Mouse (Mus musculus): ENCODE measurements around the gene Ifitm5. TPM values are rescaled to one million over a fixed set of nuclear protein-coding genes. Genes with fewer than 3 reads are reported as not detected.

Gene Ifitm5
- polyA plus RNA-seq, 2 experiments = 30.9 to 44.3 TPM

DNA sequence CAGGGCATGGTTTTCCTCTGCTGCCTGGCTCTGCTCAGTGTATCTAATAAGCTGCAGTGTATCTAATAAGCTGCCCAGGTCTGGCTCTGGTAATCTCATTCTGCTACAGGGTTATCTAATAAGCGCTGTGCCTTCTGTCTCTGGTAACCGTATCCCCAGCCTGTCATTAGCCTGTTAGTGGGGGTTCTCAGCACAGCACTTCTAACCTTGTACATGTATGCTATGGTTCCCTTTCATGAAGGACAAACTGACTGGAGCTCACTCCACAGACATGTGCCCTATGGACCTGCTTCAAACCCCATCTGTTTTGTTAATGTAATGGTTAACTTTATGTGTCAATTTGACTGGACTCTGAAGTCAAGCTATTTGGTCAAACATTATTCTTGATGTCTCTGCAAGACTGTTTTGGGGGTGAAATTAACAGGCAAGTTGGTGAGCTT, 44.4 kb downstream of the Ifitm5 start:
- Histone ChIP-seq H3K4me3 (replicated peaks; ENCODE audit: low read length) (no peak overlapping the region), H3K9me3 (ENCODE audit: control insufficient read depth, low read length) (no peaks in the 10 kb centered on the region), H3K4me2 (replicated peaks; ENCODE audit: low read depth, low read length, severe bottlenecking) (no peak overlapping the region), H3K4me1 (ENCODE audit: control insufficient read depth, insufficient read depth, low read length) (0 out of 2 replicates have a peak, but pooled peaks cover 3% of the 10 kb centered on the region), H3K9ac (ENCODE audit: low read depth, low read length, severe bottlenecking) (no peak overlapping the region), H3K27ac (replicated peaks; ENCODE audit: low read depth, low read length) (no peak overlapping the region), H3K27me3 (ENCODE audit: control insufficient read depth, insufficient read depth, low read length) (no peaks in the 10 kb centered on the region), H3K36me3 (ENCODE audit: control insufficient read depth, insufficient read depth, low read length) (no peaks in the 10 kb centered on the region)
- WGBS = 68% methylated on average over 2 of the region's 2 CpGs
- no peak for DNase-seq (ENCODE audit: low spot score)
- ATAC-seq (ENCODE audit: low FRiP score, low read depth) = no peak
- TF ChIP-seq POLR2A (IDR thresholded peaks at IDR 0.05; ENCODE audit: borderline replicate concordance, extremely low read depth, insufficient read depth, insufficient read length) = no peak

DNA sequence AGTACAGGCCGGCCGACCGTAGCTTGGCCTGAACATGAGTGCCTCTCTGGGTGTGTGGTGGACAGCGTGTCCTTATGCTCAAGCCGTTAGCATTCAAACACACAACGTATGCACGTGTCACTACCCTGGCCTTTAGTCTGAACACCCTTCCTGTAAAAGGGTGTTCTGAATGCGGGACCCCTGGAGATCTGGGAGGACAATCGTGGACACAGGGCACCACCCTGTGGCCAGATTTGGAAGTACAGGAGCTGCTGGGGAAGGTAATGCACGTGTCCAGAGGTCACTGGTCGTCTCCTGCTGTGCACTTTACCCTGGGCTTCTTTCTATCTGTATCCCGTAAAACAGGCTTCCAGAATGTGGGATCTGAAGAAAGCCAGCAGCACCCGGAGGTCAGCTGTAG, 46.9 kb downstream of the Ifitm5 start:
- H3K27ac ChIP-seq (replicated peaks; ENCODE audit: low read depth, low read length) = no peak overlapping the region
- H3K4me3 ChIP-seq (replicated peaks; ENCODE audit: low read length) = no peak overlapping the region
- no peaks in the 10 kb centered on the region for H3K9me3 ChIP-seq (ENCODE audit: control insufficient read depth, low read length)
- DNase-seq (ENCODE audit: low spot score) (peak; percentile 38), ATAC-seq (ENCODE audit: low FRiP score, low read depth) (peak; percentile 34; the same call in 1 of the 2 replicates)
- 24% methylated on average over 13 of the region's 13 CpGs for WGBS
- H3K27me3 ChIP-seq (ENCODE audit: control insufficient read depth, insufficient read depth, low read length) = no peaks in the 10 kb centered on the region
- peaks cover 13% of the 10 kb centered on the region for H3K36me3 ChIP-seq (ENCODE audit: control insufficient read depth, insufficient read depth, low read length)
- H3K9ac ChIP-seq (ENCODE audit: low read depth, low read length, severe bottlenecking) = 0 out of 2 replicates have a peak overlapping the region, but pooled peaks have one; percentile 32
- no peak overlapping the region for H3K4me2 ChIP-seq (replicated peaks; ENCODE audit: low read depth, low read length, severe bottlenecking)
- 0 out of 2 replicates have a peak, but pooled peaks cover under 1% of the 10 kb centered on the region for H3K4me1 ChIP-seq (ENCODE audit: control insufficient read depth, insufficient read depth, low read length)
- TF ChIP-seq POLR2A (IDR thresholded peaks at IDR 0.05; ENCODE audit: borderline replicate concordance, extremely low read depth, insufficient read depth, insufficient read length) = no peak

DNA sequence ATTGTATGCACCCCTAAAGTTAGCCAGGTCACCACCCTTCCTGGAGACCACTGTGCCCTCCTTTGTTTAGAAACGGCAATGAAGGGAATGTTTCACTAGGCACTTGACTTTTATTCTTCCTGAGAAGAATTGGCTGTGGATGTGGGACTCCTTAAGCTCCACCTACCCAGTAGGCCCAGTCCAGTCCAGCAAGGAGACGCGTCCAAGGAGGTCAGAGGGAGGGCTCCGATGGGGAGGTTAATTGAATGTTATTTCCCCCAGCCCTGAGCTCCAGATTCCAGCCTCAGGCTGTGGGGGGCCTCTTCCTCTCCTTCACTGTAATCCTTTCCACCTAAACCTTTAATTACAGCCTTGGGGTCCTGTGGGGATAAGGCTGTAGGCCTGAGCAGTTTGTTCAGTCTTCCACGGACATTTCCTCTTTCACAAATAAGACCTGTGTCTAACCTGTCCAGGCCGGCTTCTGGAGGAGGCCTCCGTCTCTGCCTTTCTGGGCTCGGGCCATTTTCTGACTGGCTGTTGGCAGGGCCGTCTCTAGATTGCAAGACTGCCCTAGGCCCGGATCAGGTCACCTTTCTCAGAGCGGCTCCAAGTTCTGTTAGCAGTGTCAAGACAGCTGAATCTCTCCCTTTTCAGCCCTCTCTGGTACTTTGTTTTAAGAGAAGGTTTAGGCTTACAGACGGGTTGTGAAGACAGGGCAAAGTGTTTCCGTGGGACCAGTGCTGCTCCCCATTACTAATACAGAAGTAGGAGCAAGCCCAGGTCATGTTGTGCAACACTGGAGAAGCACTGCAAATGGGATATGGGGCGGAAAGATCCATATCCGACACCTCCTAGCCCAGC, 47.8 kb downstream of the Ifitm5 start:
- Histone ChIP-seq H3K9ac (ENCODE audit: low read depth, low read length, severe bottlenecking) (no peak overlapping the region), H3K9me3 (ENCODE audit: control insufficient read depth, low read length) (no peaks in the 10 kb centered on the region), H3K4me2 (replicated peaks; ENCODE audit: low read depth, low read length, severe bottlenecking) (no peak overlapping the region), H3K4me1 (ENCODE audit: control insufficient read depth, insufficient read depth, low read length) (no peaks in the 10 kb centered on the region), H3K36me3 (ENCODE audit: control insufficient read depth, insufficient read depth, low read length) (peaks cover 23% of the 10 kb centered on the region), H3K27ac (replicated peaks; ENCODE audit: low read depth, low read length) (no peak overlapping the region), H3K4me3 (replicated peaks; ENCODE audit: low read length) (no peak overlapping the region), H3K27me3 (ENCODE audit: control insufficient read depth, insufficient read depth, low read length) (no peaks in the 10 kb centered on the region)
- no peak for ATAC-seq (ENCODE audit: low FRiP score, low read depth)
- no peak for TF ChIP-seq POLR2A (IDR thresholded peaks at IDR 0.05; ENCODE audit: borderline replicate concordance, extremely low read depth, insufficient read depth, insufficient read length)
- DNase-seq (ENCODE audit: low spot score) = no peak
- WGBS = 64% methylated on average over 15 of the region's 15 CpGs

DNA sequence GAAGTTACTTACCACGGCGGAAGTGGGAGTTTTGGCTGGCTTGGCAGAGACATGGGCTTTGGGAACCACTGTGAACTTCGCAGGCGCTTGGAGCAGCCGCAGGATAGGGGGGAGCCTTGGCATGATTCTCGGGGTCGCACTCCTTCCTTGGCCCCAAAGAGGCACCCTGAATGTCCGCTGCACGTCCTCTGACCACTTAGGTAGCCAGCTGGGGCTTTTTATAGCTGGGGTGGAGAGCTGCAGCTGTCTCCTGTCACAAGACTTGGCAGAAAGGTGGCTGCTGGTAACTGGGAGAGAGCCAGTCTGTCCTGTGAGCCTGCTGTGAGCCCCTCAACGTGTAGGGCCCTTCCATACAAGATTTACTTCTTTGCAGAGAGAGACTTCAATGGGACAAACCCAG, 49.9 kb downstream of the Ifitm5 start, which contains the start of gene Cox8b:
Cox8b (minus strand) TSS at position 227 of the 400 bp plus-strand sequence.
- Histone ChIP-seq H3K4me1 (ENCODE audit: control insufficient read depth, insufficient read depth, low read length) (no peaks in the 10 kb centered on the region), H3K9ac (ENCODE audit: low read depth, low read length, severe bottlenecking) (no peak within 1 kb of the TSS), H3K9me3 (ENCODE audit: control insufficient read depth, low read length) (no peaks in the 10 kb centered on the region), H3K4me2 (replicated peaks; ENCODE audit: low read depth, low read length, severe bottlenecking) (no peak within 1 kb of the TSS), H3K27ac (replicated peaks; ENCODE audit: low read depth, low read length) (no peak within 1 kb of the TSS), H3K36me3 (ENCODE audit: control insufficient read depth, insufficient read depth, low read length) (peaks cover 33% of the 10 kb centered on the region), H3K27me3 (ENCODE audit: control insufficient read depth, insufficient read depth, low read length) (no peaks in the 10 kb centered on the region), H3K4me3 (replicated peaks; ENCODE audit: low read length) (no peak within 1 kb of the TSS)
- DNase-seq (ENCODE audit: low spot score) = no peak
- ATAC-seq (ENCODE audit: low FRiP score, low read depth) = no peak
- WGBS = 69% methylated on average over 10 of the region's 10 CpGs
- no peak for TF ChIP-seq POLR2A (IDR thresholded peaks at IDR 0.05; ENCODE audit: borderline replicate concordance, extremely low read depth, insufficient read depth, insufficient read length)

DNA sequence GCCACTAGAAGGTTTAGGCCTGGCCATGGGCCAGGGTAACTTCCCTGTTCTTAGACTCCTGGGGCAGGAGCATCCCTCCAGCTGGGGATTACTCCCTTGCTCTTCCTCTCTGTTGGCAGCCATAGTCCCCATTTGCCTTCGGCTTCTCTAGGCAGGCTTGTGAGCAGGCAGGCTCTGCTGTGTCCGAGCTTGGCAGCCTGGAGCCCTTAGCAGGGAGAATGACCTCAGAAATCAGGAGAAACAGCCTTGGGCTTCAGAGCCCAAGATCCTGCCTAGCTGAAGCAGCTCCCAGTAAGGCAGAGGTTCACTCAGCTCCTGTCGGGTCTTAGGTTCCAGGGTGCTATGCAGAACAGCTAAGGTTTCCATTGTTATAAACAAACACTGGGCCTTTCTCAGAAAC, 51.0 kb downstream of the Ifitm5 start:
- no peak for TF ChIP-seq POLR2A (IDR thresholded peaks at IDR 0.05; ENCODE audit: borderline replicate concordance, extremely low read depth, insufficient read depth, insufficient read length)
- H3K4me3 ChIP-seq (replicated peaks; ENCODE audit: low read length) = no peak overlapping the region
- WGBS = 80% methylated on average over 3 of the region's 3 CpGs
- no peaks in the 10 kb centered on the region for H3K27me3 ChIP-seq (ENCODE audit: control insufficient read depth, insufficient read depth, low read length)
- H3K36me3 ChIP-seq (ENCODE audit: control insufficient read depth, insufficient read depth, low read length) = peaks cover 42% of the 10 kb centered on the region
- ATAC-seq (ENCODE audit: low FRiP score, low read depth) (no peak), DNase-seq (ENCODE audit: low spot score) (no peak)
- H3K4me1 ChIP-seq (ENCODE audit: control insufficient read depth, insufficient read depth, low read length) = no peaks in the 10 kb centered on the region
- no peaks in the 10 kb centered on the region for H3K9me3 ChIP-seq (ENCODE audit: control insufficient read depth, low read length)
- no peak overlapping the region for H3K27ac ChIP-seq (replicated peaks; ENCODE audit: low read depth, low read length)
- H3K4me2 ChIP-seq (replicated peaks; ENCODE audit: low read depth, low read length, severe bottlenecking) = no peak overlapping the region
- no peak overlapping the region for H3K9ac ChIP-seq (ENCODE audit: low read depth, low read length, severe bottlenecking)

Other genes starting within 250 kb of the Ifitm5 start
- gene Cyp2e1, start 186.6 kb downstream of the Ifitm5 start, polyA plus RNA-seq (2012; rRNA removed) = 0.05 and 0.12 TPM in 2 replicates
- not detected in 2 replicates for gene Cyp2e1, start 186.6 kb downstream of the Ifitm5 start, polyA plus RNA-seq (2014; fragmentation: Nextera tagmentation; extraction: Ambion mirVana)
- 0.39 and 0.55 TPM in 2 replicates for gene Syce1, start 162.4 kb downstream of the Ifitm5 start, polyA plus RNA-seq (2012; rRNA removed)
- 0.54 and 0.66 TPM in 2 replicates for gene Syce1, start 162.4 kb downstream of the Ifitm5 start, polyA plus RNA-seq (2014; fragmentation: Nextera tagmentation; extraction: Ambion mirVana)
- 0.83 and 0.93 TPM in 2 replicates for gene Zfp941, start 128.1 kb downstream of the Ifitm5 start, polyA plus RNA-seq (2012; rRNA removed)
- gene Zfp941, start 128.1 kb downstream of the Ifitm5 start, polyA plus RNA-seq (2014; fragmentation: Nextera tagmentation; extraction: Ambion mirVana) = 1.3 and 1.5 TPM in 2 replicates
- gene Urah, start 115.3 kb downstream of the Ifitm5 start, polyA plus RNA-seq (2012; rRNA removed) = 1.2 and 2.5 TPM in 2 replicates
- 6.2 and 9.0 TPM in 2 replicates for gene Urah, start 115.3 kb downstream of the Ifitm5 start, polyA plus RNA-seq (2014; fragmentation: Nextera tagmentation; extraction: Ambion mirVana)
- gene Scgb1c1, start 104.7 kb downstream of the Ifitm5 start, polyA plus RNA-seq (2012; rRNA removed) = not detected in 2 replicates
- gene Scgb1c1, start 104.7 kb downstream of the Ifitm5 start, polyA plus RNA-seq (2014; fragmentation: Nextera tagmentation; extraction: Ambion mirVana) = not detected in 2 replicates
- 0.04 TPM in 2 replicates for gene Odf3, start 102.5 kb downstream of the Ifitm5 start, polyA plus RNA-seq (2012; rRNA removed)
- not detected in 2 replicates for gene Odf3, start 102.5 kb downstream of the Ifitm5 start, polyA plus RNA-seq (2014; fragmentation: Nextera tagmentation; extraction: Ambion mirVana)
- gene Gm45785, start 94.0 kb downstream of the Ifitm5 start, polyA plus RNA-seq (2012; rRNA removed) = 0.12 TPM in 1 of 2 replicates, not detected in the other
- not detected in 2 replicates for gene Gm45785, start 94.0 kb downstream of the Ifitm5 start, polyA plus RNA-seq (2014; fragmentation: Nextera tagmentation; extraction: Ambion mirVana)
- gene Ric8a, start 93.3 kb downstream of the Ifitm5 start, polyA plus RNA-seq (2012; rRNA removed) = 70.3 and 82.0 TPM in 2 replicates
- 74.0 and 78.9 TPM in 2 replicates for gene Ric8a, start 93.3 kb downstream of the Ifitm5 start, polyA plus RNA-seq (2014; fragmentation: Nextera tagmentation; extraction: Ambion mirVana)
- 45.0 and 48.2 TPM in 2 replicates for gene Bet1l, start 92.7 kb downstream of the Ifitm5 start, polyA plus RNA-seq (2012; rRNA removed)
- 75.1 and 92.8 TPM in 2 replicates for gene Bet1l, start 92.7 kb downstream of the Ifitm5 start, polyA plus RNA-seq (2014; fragmentation: Nextera tagmentation; extraction: Ambion mirVana)
- 98.9 and 113 TPM in 2 replicates for gene Psmd13, start 68.3 kb downstream of the Ifitm5 start, polyA plus RNA-seq (2012; rRNA removed)
- 133 TPM in 2 replicates for gene Psmd13, start 68.3 kb downstream of the Ifitm5 start, polyA plus RNA-seq (2014; fragmentation: Nextera tagmentation; extraction: Ambion mirVana)
- gene Sirt3, start 68.0 kb downstream of the Ifitm5 start, polyA plus RNA-seq (2012; rRNA removed) = 28.3 and 33.1 TPM in 2 replicates
- gene Sirt3, start 68.0 kb downstream of the Ifitm5 start, polyA plus RNA-seq (2014; fragmentation: Nextera tagmentation; extraction: Ambion mirVana) = 20.1 and 22.3 TPM in 2 replicates
- 14.2 and 14.5 TPM in 2 replicates for gene Cox8b, start 49.8 kb downstream of the Ifitm5 start, polyA plus RNA-seq (2012; rRNA removed)
- 17.2 and 32.5 TPM in 2 replicates for gene Cox8b, start 49.8 kb downstream of the Ifitm5 start, polyA plus RNA-seq (2014; fragmentation: Nextera tagmentation; extraction: Ambion mirVana)
- gene Nlrp6, start 29.4 kb downstream of the Ifitm5 start, polyA plus RNA-seq (2012; rRNA removed) = 0.05 TPM in 2 replicates
- 0.08 TPM in 1 of 2 replicates, not detected in the other for gene Nlrp6, start 29.4 kb downstream of the Ifitm5 start, polyA plus RNA-seq (2014; fragmentation: Nextera tagmentation; extraction: Ambion mirVana)
- gene Pgghg, start 8.9 kb downstream of the Ifitm5 start, polyA plus RNA-seq (2012; rRNA removed) = 52.8 and 68.8 TPM in 2 replicates
- 26.7 and 31.3 TPM in 2 replicates for gene Pgghg, start 8.9 kb downstream of the Ifitm5 start, polyA plus RNA-seq (2014; fragmentation: Nextera tagmentation; extraction: Ambion mirVana)
- gene Gm45717, start 5.6 kb upstream of the Ifitm5 start, polyA plus RNA-seq (2012; rRNA removed) = not detected in 2 replicates
- gene Gm45717, start 5.6 kb upstream of the Ifitm5 start, polyA plus RNA-seq (2014; fragmentation: Nextera tagmentation; extraction: Ambion mirVana) = not detected in 2 replicates
- gene Ifitm2, start 5.7 kb upstream of the Ifitm5 start, polyA plus RNA-seq (2012; rRNA removed) = 1,234 and 1,466 TPM in 2 replicates
- gene Ifitm2, start 5.7 kb upstream of the Ifitm5 start, polyA plus RNA-seq (2014; fragmentation: Nextera tagmentation; extraction: Ambion mirVana) = 1,822 and 1,827 TPM in 2 replicates
- 68.1 and 115 TPM in 2 replicates for gene Ifitm1, start 16.9 kb upstream of the Ifitm5 start, polyA plus RNA-seq (2012; rRNA removed)
- 55.4 and 66.7 TPM in 2 replicates for gene Ifitm1, start 16.9 kb upstream of the Ifitm5 start, polyA plus RNA-seq (2014; fragmentation: Nextera tagmentation; extraction: Ambion mirVana)
- gene Ifitm3, start 60.5 kb upstream of the Ifitm5 start, polyA plus RNA-seq (2012; rRNA removed) = 85.6 and 91.3 TPM in 2 replicates
- 184 and 201 TPM in 2 replicates for gene Ifitm3, start 60.5 kb upstream of the Ifitm5 start, polyA plus RNA-seq (2014; fragmentation: Nextera tagmentation; extraction: Ambion mirVana)
- 1.3 and 1.8 TPM in 2 replicates for gene Ifitm6, start 67.6 kb upstream of the Ifitm5 start, polyA plus RNA-seq (2012; rRNA removed)
- gene Ifitm6, start 67.6 kb upstream of the Ifitm5 start, polyA plus RNA-seq (2014; fragmentation: Nextera tagmentation; extraction: Ambion mirVana) = 1.2 and 1.7 TPM in 2 replicates
- not detected in 2 replicates for gene Gm17387, start 78.8 kb upstream of the Ifitm5 start, polyA plus RNA-seq (2012; rRNA removed)
- gene Gm17387, start 78.8 kb upstream of the Ifitm5 start, polyA plus RNA-seq (2014; fragmentation: Nextera tagmentation; extraction: Ambion mirVana) = not detected in 2 replicates
- gene B4galnt4, start 110.8 kb upstream of the Ifitm5 start, polyA plus RNA-seq (2012; rRNA removed) = 46.5 and 53.7 TPM in 2 replicates
- gene B4galnt4, start 110.8 kb upstream of the Ifitm5 start, polyA plus RNA-seq (2014; fragmentation: Nextera tagmentation; extraction: Ambion mirVana) = 12.3 and 17.1 TPM in 2 replicates
- 37.6 and 38.8 TPM in 2 replicates for gene Pkp3, start 127.9 kb upstream of the Ifitm5 start, polyA plus RNA-seq (2012; rRNA removed)
- 62.4 and 65.9 TPM in 2 replicates for gene Pkp3, start 127.9 kb upstream of the Ifitm5 start, polyA plus RNA-seq (2014; fragmentation: Nextera tagmentation; extraction: Ambion mirVana)
- gene Sigirr, start 150.3 kb upstream of the Ifitm5 start, polyA plus RNA-seq (2012; rRNA removed) = 2.5 and 3.1 TPM in 2 replicates
- gene Sigirr, start 150.3 kb upstream of the Ifitm5 start, polyA plus RNA-seq (2014; fragmentation: Nextera tagmentation; extraction: Ambion mirVana) = 2.7 and 4.0 TPM in 2 replicates
- gene Ano9, start 167.5 kb upstream of the Ifitm5 start, polyA plus RNA-seq (2012; rRNA removed) = 6.3 and 8.0 TPM in 2 replicates
- gene Ano9, start 167.5 kb upstream of the Ifitm5 start, polyA plus RNA-seq (2014; fragmentation: Nextera tagmentation; extraction: Ambion mirVana) = 3.6 and 4.3 TPM in 2 replicates
- gene Ptdss2, start 172.1 kb upstream of the Ifitm5 start, polyA plus RNA-seq (2012; rRNA removed) = 49.2 and 61.0 TPM in 2 replicates
- gene Ptdss2, start 172.1 kb upstream of the Ifitm5 start, polyA plus RNA-seq (2014; fragmentation: Nextera tagmentation; extraction: Ambion mirVana) = 67.8 and 68.6 TPM in 2 replicates
- 92.3 and 105 TPM in 2 replicates for gene Rnh1, start 222.6 kb upstream of the Ifitm5 start, polyA plus RNA-seq (2012; rRNA removed)
- gene Rnh1, start 222.6 kb upstream of the Ifitm5 start, polyA plus RNA-seq (2014; fragmentation: Nextera tagmentation; extraction: Ambion mirVana) = 190 and 216 TPM in 2 replicates
- 111 and 112 TPM in 2 replicates for gene Hras, start 243.7 kb upstream of the Ifitm5 start, polyA plus RNA-seq (2012; rRNA removed)
- 136 and 143 TPM in 2 replicates for gene Hras, start 243.7 kb upstream of the Ifitm5 start, polyA plus RNA-seq (2014; fragmentation: Nextera tagmentation; extraction: Ambion mirVana)
- gene Lrrc56, start 243.9 kb upstream of the Ifitm5 start, polyA plus RNA-seq (2012; rRNA removed) = 14.8 and 17.8 TPM in 2 replicates
- gene Lrrc56, start 243.9 kb upstream of the Ifitm5 start, polyA plus RNA-seq (2014; fragmentation: Nextera tagmentation; extraction: Ambion mirVana) = 5.8 and 8.3 TPM in 2 replicates